Mouse (Mus musculus) cerebellum, adult 2 months (tissue): Measurements from ENCODE around the gene Scfd2.

Source experiments
- CTCF ChIP-seq: fragments of 200-500 bp; IDR thresholded peaks from 2 replicates; pipeline ENCODE4 v1.5.1; 2011; ENCODE audit warnings: low read depth, mild to moderate bottlenecking, control low read depth, low read length, moderate library complexity, borderline replicate concordance; ENCODE audit not compliant: insufficient read depth
- POLR2A ChIP-seq: fragments of 200-500 bp; IDR thresholded peaks from 2 replicates; pipeline ENCODE4 v1.6.1; 2011; ENCODE audit warnings: low read length, control low read depth, borderline replicate concordance; ENCODE audit not compliant: insufficient read depth

DNA sequence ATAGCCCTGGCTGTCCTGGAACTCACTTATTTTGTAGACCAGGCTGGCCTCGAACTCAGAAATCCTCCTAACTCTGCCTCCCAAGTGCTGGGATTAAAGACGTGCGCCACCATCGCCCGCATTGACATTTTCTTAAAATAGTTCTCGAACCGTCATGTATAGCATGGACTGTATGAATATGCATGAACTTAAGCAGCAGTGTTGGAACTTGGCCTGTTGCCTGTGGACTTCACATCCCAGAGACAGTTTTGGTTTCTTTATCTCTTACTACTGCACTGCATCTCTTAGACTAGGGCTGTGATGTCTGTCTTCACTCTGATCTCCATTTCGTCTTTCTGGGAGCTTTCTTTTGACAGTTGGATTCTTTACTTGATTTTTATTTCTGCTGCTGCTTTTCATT, 18.0 kb upstream of the Scfd2 start:
- TF ChIP-seq POLR2A (no peak), CTCF (no peak)
